Mouse (Mus musculus) lung, embryonic 14.5 days (tissue): Measurements from ENCODE around the gene Tnni3k. TPM values are rescaled to one million over a fixed set of nuclear protein-coding genes. Genes with fewer than 3 reads are reported as not detected.

Experiments used
- ATAC-seq: fragments of 200-750 bp; cut with Nextera tagmentation; 2 replicates; pipeline ENCODE4 v1.8.0; 2017; ENCODE audit warnings: mild to moderate bottlenecking, moderate TSS enrichment, moderate library complexity; ENCODE audit not compliant: insufficient read depth
- DNase-seq: peaks from one replicate; pipeline ENCODE4 v3.0.0-alpha.2; 2015
- H3K27ac ChIP-seq: fragments of 300-500 bp; sonication (generic); 2 replicates; pipeline ENCODE4 v1.5.1; 2014; ENCODE audit warnings: low read depth, mild to moderate bottlenecking, moderate library complexity
- H3K27me3 ChIP-seq: fragments of 300-500 bp; sonication (generic); 2 replicates; pipeline ENCODE4 v1.6.1; 2014; ENCODE audit warnings: low read length, control low read depth; ENCODE audit not compliant: insufficient read depth
- H3K36me3 ChIP-seq: fragments of 300-500 bp; sonication (generic); 2 replicates; pipeline ENCODE4 v1.6.1; 2014; ENCODE audit warnings: control low read depth; ENCODE audit not compliant: insufficient read depth
- H3K4me1 ChIP-seq: fragments of 300-500 bp; sonication (generic); 2 replicates; pipeline ENCODE4 v1.6.1; 2014; ENCODE audit warnings: antibody characterized with exemption, control low read depth; ENCODE audit not compliant: insufficient read depth
- H3K4me2 ChIP-seq: fragments of 300-500 bp; sonication (generic); 2 replicates; pipeline ENCODE4 v1.6.1; 2014; ENCODE audit warnings: mild to moderate bottlenecking
- H3K4me3 ChIP-seq: fragments of 300-500 bp; sonication (generic); 2 replicates; pipeline ENCODE4 v1.5.1; 2014; ENCODE audit warnings: low read depth, low read length
- H3K9ac ChIP-seq: fragments of 300-500 bp; sonication (generic); 2 replicates; pipeline ENCODE4 v1.6.1; 2014
- H3K9me3 ChIP-seq: fragments of 300-500 bp; sonication (generic); 2 replicates; pipeline ENCODE4 v1.6.1; 2016; ENCODE audit warnings: low read depth, low read length, control low read depth
- CTCF ChIP-seq: IDR thresholded peaks from 2 replicates; pipeline ENCODE4 v1.5.1; 2016; ENCODE audit warnings: antibody characterized with exemption, low read depth
- WGBS: fragments of 180-500 bp; shearing (Covaris S2); extraction: QIAGEN DNeasy Blood & Tissue Kit; methylation state at CpG from one replicate; pipeline ENCODE4 v1.1.7; 2014; 5-methylcytosine and 5-hydroxymethylcytosine counted together
- polyA plus RNA-seq: library from polyadenylated mRNA; unstranded; fragments of >200 nt; fragmentation: Nextera tagmentation; extraction: Ambion mirVana; gene quantifications from 2 replicates; pipeline ENCODE4 v1.2.1, GENCODE M21; 2014

Tnni3k gene
- polyA plus RNA-seq: 0.32 TPM in 1 of 2 replicates, not detected in the other

DNA sequence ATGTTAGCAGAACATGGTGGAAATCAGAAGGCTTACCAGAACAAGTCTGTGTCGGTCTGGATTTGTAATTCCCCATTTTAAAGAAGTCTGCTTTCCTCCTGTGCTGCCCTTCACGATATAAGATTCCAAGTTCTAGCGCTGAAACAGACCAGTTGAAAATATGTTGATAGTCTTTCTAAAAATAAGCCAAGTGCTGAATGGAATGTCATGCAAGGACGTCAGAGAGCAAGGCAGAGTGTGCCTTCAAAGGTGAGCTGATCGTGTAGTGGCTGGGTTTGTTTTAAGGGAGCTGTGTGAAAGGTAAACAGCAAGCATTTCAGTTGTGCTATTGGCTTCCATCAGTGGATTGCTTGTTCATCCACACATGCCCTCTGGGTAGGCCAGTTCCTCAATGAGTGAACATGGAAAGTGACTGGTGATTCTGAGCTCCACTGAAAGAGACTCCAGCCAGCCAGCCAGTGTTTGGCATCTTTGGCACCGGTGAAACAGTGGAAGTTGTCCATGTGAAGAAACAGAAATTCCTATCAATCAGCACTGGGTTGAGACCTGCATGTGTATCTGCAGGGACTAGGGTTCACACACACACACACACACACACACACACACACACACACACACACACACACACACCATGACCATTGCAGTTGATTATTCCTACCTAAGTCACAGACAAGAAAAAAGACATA lies at the start of gene Tnni3k:
Gene Tnni3k, minus strand, starts transcription at position 177 of the 686 bp plus-strand sequence.
- no peak for TF ChIP-seq CTCF
- H3K9ac ChIP-seq: no peak within 1 kb of the TSS
- WGBS: 52% methylated on average over 6 of the region's 6 CpGs
- H3K9me3 ChIP-seq: no peaks in the 10 kb centered on the region
- no peaks in the 10 kb centered on the region for H3K27me3 ChIP-seq
- DNase-seq (no peak), ATAC-seq (no peak)
- no peaks in the 10 kb centered on the region for H3K4me1 ChIP-seq
- no peak within 1 kb of the TSS for H3K27ac ChIP-seq
- H3K36me3 ChIP-seq: no peaks in the 10 kb centered on the region
- no peak within 1 kb of the TSS for H3K4me3 ChIP-seq
- H3K4me2 ChIP-seq: no peak within 1 kb of the TSS

DNA sequence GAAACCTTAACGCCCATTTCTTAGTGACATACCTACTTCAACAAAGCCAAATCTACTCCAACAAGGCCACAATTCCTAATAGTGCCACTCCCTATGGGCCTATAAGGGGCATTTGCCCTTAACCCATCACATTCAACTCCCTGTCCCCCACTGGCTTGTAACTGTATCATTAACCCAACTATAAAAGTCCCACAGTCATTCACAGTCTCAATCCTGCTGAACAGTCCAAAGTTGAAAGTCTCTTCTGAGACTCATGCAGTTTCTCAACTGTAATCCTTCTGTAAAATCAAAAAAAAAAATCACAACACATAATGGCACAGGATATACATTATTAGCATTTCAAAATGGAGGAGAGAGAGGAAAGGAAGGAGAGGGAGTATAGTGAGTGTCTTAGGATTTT lies 44.1 kb upstream of the Tnni3k start:
- ATAC-seq: no peak
- H3K9ac ChIP-seq: no peak overlapping the region
- H3K27me3 ChIP-seq: no peaks in the 10 kb centered on the region
- H3K27ac ChIP-seq: no peak overlapping the region
- no peak for DNase-seq
- WGBS: 94% methylated on average over 1 of the region's 1 CpGs
- no peaks in the 10 kb centered on the region for H3K36me3 ChIP-seq
- no peaks in the 10 kb centered on the region for H3K9me3 ChIP-seq
- TF ChIP-seq CTCF: no peak
- no peaks in the 10 kb centered on the region for H3K4me1 ChIP-seq
- no peak overlapping the region for H3K4me2 ChIP-seq
- H3K4me3 ChIP-seq: no peak overlapping the region

DNA sequence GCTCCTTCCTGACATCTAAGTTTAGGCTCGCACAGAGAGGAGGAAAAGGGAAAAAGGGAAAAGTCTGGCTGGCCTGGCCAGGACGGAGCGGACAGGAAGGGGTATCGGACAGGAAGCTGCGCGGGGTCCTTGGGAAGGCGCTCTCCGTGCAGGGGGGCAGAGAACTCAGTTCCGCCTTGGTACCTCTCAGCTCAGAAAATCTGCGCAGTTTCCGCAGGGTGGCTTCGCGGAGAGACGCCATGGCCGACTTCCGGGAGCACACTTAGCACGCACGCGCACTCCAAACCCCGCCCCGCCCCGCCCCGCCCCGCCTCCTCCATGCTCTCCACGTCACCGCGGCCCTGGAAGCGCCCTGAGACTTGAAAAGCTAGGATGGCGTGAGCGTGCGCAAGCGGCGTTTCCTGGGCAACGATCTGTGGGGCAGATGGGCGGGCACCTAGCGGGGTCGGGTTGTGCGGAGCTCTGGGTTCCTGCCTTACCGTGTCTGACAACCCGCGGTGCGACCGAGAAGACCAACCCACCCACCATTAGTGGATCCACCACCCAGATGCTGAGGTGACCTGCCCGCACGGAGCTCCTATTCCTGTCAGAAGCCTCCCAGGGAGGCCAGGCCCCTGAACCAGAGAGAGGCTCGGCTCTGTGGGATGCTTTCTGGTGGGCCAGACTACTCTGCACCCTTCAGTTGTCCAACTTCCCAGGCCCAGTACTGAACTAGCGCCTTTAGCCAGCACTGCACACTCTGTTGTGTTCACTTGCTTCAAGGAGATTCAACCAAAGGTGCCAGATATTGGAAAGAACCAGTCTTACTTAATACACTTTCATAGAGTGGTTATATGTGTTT lies 38.1 kb upstream of the Tnni3k start, which contains the start of the genes Fpgt and Lrriq3:
Gene Fpgt, minus strand, starts transcription at position 288 of the 841 bp plus-strand sequence.
Gene Lrriq3, plus strand, starts transcription at position 319 of the 841 bp plus-strand sequence.
- 0 out of 2 replicates have a peak, but pooled peaks have one; percentile 7 for TF ChIP-seq CTCF
- ATAC-seq (peak; percentile 99), DNase-seq (peak; percentile 96)
- Histone ChIP-seq H3K36me3 (no peaks in the 10 kb centered on the region), H3K9me3 (no peaks in the 10 kb centered on the region), H3K27ac (peak within 1 kb of the TSS; percentile 83), H3K4me2 (peak within 1 kb of the TSS; percentile 74), H3K4me3 (peak within 1 kb of the TSS; percentile 65), H3K4me1 (no peaks in the 10 kb centered on the region; the same call in 1 of the 2 replicates), H3K9ac (peak within 1 kb of the TSS; percentile 71), H3K27me3 (no peaks in the 10 kb centered on the region)
- under 1% methylated on average over 47 of the region's 47 CpGs for WGBS

DNA sequence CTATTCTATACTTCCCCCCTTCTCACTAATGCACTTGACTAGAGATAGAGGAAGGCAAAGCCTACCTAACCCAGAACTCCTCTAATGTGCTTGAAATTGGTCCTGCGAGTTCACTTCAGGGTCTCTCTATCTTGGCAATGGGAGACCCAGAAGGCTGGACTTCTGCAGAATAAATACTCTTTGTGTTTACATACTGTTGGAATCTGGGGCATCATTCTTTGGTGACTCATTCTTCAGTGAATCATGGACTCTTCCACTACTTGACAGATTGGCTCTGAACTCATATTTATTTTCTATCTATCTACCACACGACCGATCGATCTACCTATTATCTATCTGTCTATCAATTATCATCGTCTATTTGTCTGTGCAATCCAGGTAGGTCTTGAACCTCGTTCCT lies 36.9 kb upstream of the Tnni3k start:
- no peak for DNase-seq
- Histone ChIP-seq H3K9me3 (no peaks in the 10 kb centered on the region), H3K9ac (no peak overlapping the region), H3K4me1 (no peaks in the 10 kb centered on the region; the same call in 1 of the 2 replicates), H3K4me2 (peak overlapping the region; percentile 74), H3K36me3 (peaks cover 9% of the 10 kb centered on the region; the same call in 1 of the 2 replicates), H3K4me3 (peak overlapping the region; percentile 65), H3K27me3 (no peaks in the 10 kb centered on the region), H3K27ac (no peak overlapping the region)
- WGBS: 84% methylated on average over 6 of the region's 6 CpGs
- TF ChIP-seq CTCF: no peak
- no peak for ATAC-seq

DNA sequence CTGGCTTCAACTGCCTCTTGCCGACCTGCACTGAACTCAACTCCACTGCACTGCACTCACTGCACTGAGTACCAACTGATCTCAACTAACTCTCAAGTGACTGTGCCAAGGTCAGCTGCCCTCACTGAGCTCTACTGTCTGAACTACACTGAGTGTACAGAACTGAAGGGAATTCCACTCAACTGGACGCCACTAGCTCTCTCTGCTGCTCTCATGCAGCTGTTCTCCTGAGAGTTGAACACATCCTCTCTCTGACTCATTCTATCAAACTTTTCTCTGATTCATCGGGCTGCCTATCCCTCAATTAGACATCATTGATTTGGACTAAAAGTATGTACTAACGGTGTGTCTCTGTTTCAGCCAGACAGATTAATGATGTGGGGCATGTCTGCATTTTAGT lies 22.7 kb upstream of the Tnni3k start:
- H3K4me1 ChIP-seq: no peaks in the 10 kb centered on the region
- 72% methylated on average over 4 of the region's 4 CpGs for WGBS
- no peak overlapping the region for H3K4me2 ChIP-seq
- no peak overlapping the region for H3K4me3 ChIP-seq
- no peak overlapping the region for H3K27ac ChIP-seq
- H3K9ac ChIP-seq: no peak overlapping the region
- TF ChIP-seq CTCF: no peak
- no peaks in the 10 kb centered on the region for H3K27me3 ChIP-seq
- ATAC-seq (no peak), DNase-seq (no peak)
- H3K36me3 ChIP-seq: no peaks in the 10 kb centered on the region
- no peaks in the 10 kb centered on the region for H3K9me3 ChIP-seq

DNA sequence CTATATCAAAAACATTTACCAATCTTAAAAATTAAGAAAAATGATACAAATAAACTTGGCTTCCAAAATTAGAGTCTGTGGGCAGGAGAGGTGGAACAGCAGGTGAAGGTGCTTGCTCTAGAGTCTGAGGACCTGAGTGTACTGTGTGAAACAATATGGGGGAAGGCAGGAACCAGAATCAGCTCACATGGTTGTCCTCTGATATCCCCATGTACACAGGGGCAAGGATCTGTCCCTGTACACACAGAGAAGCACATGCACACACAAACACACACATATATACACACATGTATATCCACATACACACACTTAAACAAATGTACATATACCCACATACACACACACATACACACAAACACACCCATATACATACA lies 4.2 kb upstream of the Tnni3k start:
- DNase-seq (no peak), ATAC-seq (no peak)
- no peaks in the 10 kb centered on the region for H3K9me3 ChIP-seq
- H3K4me3 ChIP-seq: no peak overlapping the region
- no peak overlapping the region for H3K9ac ChIP-seq
- H3K4me1 ChIP-seq: no peaks in the 10 kb centered on the region
- H3K36me3 ChIP-seq: no peaks in the 10 kb centered on the region
- H3K27ac ChIP-seq: no peak overlapping the region
- H3K27me3 ChIP-seq: no peaks in the 10 kb centered on the region
- H3K4me2 ChIP-seq: no peak overlapping the region
- no peak for TF ChIP-seq CTCF
